Mouse (Mus musculus): ENCODE results near the gene Dtx4. TPM values are rescaled to one million over a fixed set of nuclear protein-coding genes. Genes with fewer than 3 reads are reported as not detected.

Gene Dtx4
- polyA plus RNA-seq, 1 experiment from 2014 or later: 71.8 TPM

GRCm38 (mm10) chr19:12466204-12466603, 35.0 kb downstream of the Dtx4 start:
- H3K27ac ChIP-seq (ENCODE audit: low read depth, low read length): no peak overlapping the region
- H3K9ac ChIP-seq (ENCODE audit: low read length): no peak overlapping the region
- ATAC-seq (ENCODE audit: insufficient read depth, low FRiP score, low TSS enrichment) (peak; percentile 32; the same call in 1 of the 2 replicates), DNase-seq (ENCODE audit: low spot score) (peak; percentile 63)
- H3K27me3 ChIP-seq (ENCODE audit: control insufficient read depth, insufficient read depth, low read length): no peaks in the 10 kb centered on the region
- H3K4me2 ChIP-seq (ENCODE audit: low read depth): no peak overlapping the region
- H3K36me3 ChIP-seq (ENCODE audit: control insufficient read depth, insufficient read depth, low read length): peaks cover 5% of the 10 kb centered on the region
- H3K4me3 ChIP-seq (ENCODE audit: low read depth, low read length): no peak overlapping the region
- no peaks in the 10 kb centered on the region for H3K4me1 ChIP-seq (ENCODE audit: control insufficient read depth, insufficient read depth, low read length)
- 34% methylated on average over 7 of the region's 7 CpGs for WGBS
- H3K9me3 ChIP-seq (ENCODE audit: control insufficient read depth, low read length): no peaks in the 10 kb centered on the region

- H3K9ac ChIP-seq (ENCODE audit: low read length): no peak overlapping the region
- H3K4me1 ChIP-seq (ENCODE audit: control insufficient read depth, insufficient read depth, low read length): no peaks in the 10 kb centered on the region
- peaks cover 5% of the 10 kb centered on the region for H3K36me3 ChIP-seq (ENCODE audit: control insufficient read depth, insufficient read depth, low read length)
- DNase-seq (ENCODE audit: low spot score) (no peak), ATAC-seq (ENCODE audit: insufficient read depth, low FRiP score, low TSS enrichment) (no peak)
- H3K4me2 ChIP-seq (ENCODE audit: low read depth): no peak overlapping the region
- no peaks in the 10 kb centered on the region for H3K9me3 ChIP-seq (ENCODE audit: control insufficient read depth, low read length)
- WGBS: 92% methylated on average over 10 of the region's 10 CpGs
- H3K27ac ChIP-seq (ENCODE audit: low read depth, low read length): no peak overlapping the region
- H3K4me3 ChIP-seq (ENCODE audit: low read depth, low read length): no peak overlapping the region
- no peaks in the 10 kb centered on the region for H3K27me3 ChIP-seq (ENCODE audit: control insufficient read depth, insufficient read depth, low read length)
Measured at GRCm38 (mm10) chr19:12465530-12466144, 35.6 kb downstream of the Dtx4 start.

GRCm38 (mm10) chr19:12464674-12465073, 36.6 kb downstream of the Dtx4 start:
- Histone ChIP-seq H3K4me3 (ENCODE audit: low read depth, low read length) (no peak overlapping the region), H3K9ac (ENCODE audit: low read length) (no peak overlapping the region), H3K4me2 (ENCODE audit: low read depth) (no peak overlapping the region), H3K36me3 (ENCODE audit: control insufficient read depth, insufficient read depth, low read length) (peaks cover 5% of the 10 kb centered on the region), H3K27ac (ENCODE audit: low read depth, low read length) (no peak overlapping the region), H3K9me3 (ENCODE audit: control insufficient read depth, low read length) (no peaks in the 10 kb centered on the region), H3K27me3 (ENCODE audit: control insufficient read depth, insufficient read depth, low read length) (no peaks in the 10 kb centered on the region), H3K4me1 (ENCODE audit: control insufficient read depth, insufficient read depth, low read length) (no peaks in the 10 kb centered on the region)
- WGBS: 84% methylated on average over 4 of the region's 4 CpGs
- DNase-seq (ENCODE audit: low spot score) (no peak), ATAC-seq (ENCODE audit: insufficient read depth, low FRiP score, low TSS enrichment) (no peak)

- Histone ChIP-seq H3K36me3 (ENCODE audit: control insufficient read depth, insufficient read depth, low read length) (peaks cover under 1% of the 10 kb centered on the region), H3K4me2 (ENCODE audit: low read depth) (no peak overlapping the region), H3K27me3 (ENCODE audit: control insufficient read depth, insufficient read depth, low read length) (no peaks in the 10 kb centered on the region), H3K27ac (ENCODE audit: low read depth, low read length) (no peak overlapping the region), H3K4me3 (ENCODE audit: low read depth, low read length) (no peak overlapping the region), H3K9me3 (ENCODE audit: control insufficient read depth, low read length) (no peaks in the 10 kb centered on the region), H3K9ac (ENCODE audit: low read length) (no peak overlapping the region), H3K4me1 (ENCODE audit: control insufficient read depth, insufficient read depth, low read length) (no peaks in the 10 kb centered on the region)
- WGBS: 86% methylated on average over 5 of the region's 5 CpGs
- ATAC-seq (ENCODE audit: insufficient read depth, low FRiP score, low TSS enrichment): no peak
- no peak for DNase-seq (ENCODE audit: low spot score)
Measured at GRCm38 (mm10) chr19:12464127-12464526, 37.1 kb downstream of the Dtx4 start.

- Histone ChIP-seq H3K9ac (ENCODE audit: low read length) (no peak overlapping the region), H3K36me3 (ENCODE audit: control insufficient read depth, insufficient read depth, low read length) (no peaks in the 10 kb centered on the region; the same call in 1 of the 2 replicates), H3K27me3 (ENCODE audit: control insufficient read depth, insufficient read depth, low read length) (no peaks in the 10 kb centered on the region), H3K4me3 (ENCODE audit: low read depth, low read length) (no peak overlapping the region), H3K27ac (ENCODE audit: low read depth, low read length) (no peak overlapping the region), H3K4me2 (ENCODE audit: low read depth) (no peak overlapping the region), H3K4me1 (ENCODE audit: control insufficient read depth, insufficient read depth, low read length) (no peaks in the 10 kb centered on the region), H3K9me3 (ENCODE audit: control insufficient read depth, low read length) (no peaks in the 10 kb centered on the region)
- DNase-seq (ENCODE audit: low spot score): no peak
- ATAC-seq (ENCODE audit: insufficient read depth, low FRiP score, low TSS enrichment): no peak
- 76% methylated on average over 1 of the region's 1 CpGs for WGBS
Measured at GRCm38 (mm10) chr19:12463722-12464035, 37.6 kb downstream of the Dtx4 start.

- 84% methylated on average over 7 of the region's 7 CpGs for WGBS
- no peaks in the 10 kb centered on the region for H3K36me3 ChIP-seq (ENCODE audit: control insufficient read depth, insufficient read depth, low read length)
Measured at GRCm38 (mm10) chr19:12462851-12463721, 38.2 kb downstream of the Dtx4 start.

GRCm38 (mm10) chr19:12460282-12461249, 40.7 kb downstream of the Dtx4 start, which contains the start of gene Mpeg1:
Gene Mpeg1 (plus strand): TSS chr19:12460779.
- Histone ChIP-seq H3K36me3 (ENCODE audit: control insufficient read depth, insufficient read depth, low read length) (no peaks in the 10 kb centered on the region), H3K4me2 (ENCODE audit: low read depth) (no peak within 1 kb of the TSS), H3K4me1 (ENCODE audit: control insufficient read depth, insufficient read depth, low read length) (no peaks in the 10 kb centered on the region), H3K9ac (ENCODE audit: low read length) (no peak within 1 kb of the TSS), H3K9me3 (ENCODE audit: control insufficient read depth, low read length) (no peaks in the 10 kb centered on the region), H3K27me3 (ENCODE audit: control insufficient read depth, insufficient read depth, low read length) (no peaks in the 10 kb centered on the region), H3K4me3 (ENCODE audit: low read depth, low read length) (no peak within 1 kb of the TSS), H3K27ac (ENCODE audit: low read depth, low read length) (no peak within 1 kb of the TSS)
- ATAC-seq (ENCODE audit: insufficient read depth, low FRiP score, low TSS enrichment): no peak
- 86% methylated on average over 11 of the region's 11 CpGs for WGBS
- DNase-seq (ENCODE audit: low spot score): no peak

More at GRCm38 (mm10) chr19:12462851-12463721, 38.2 kb downstream of the Dtx4 start:
- no peak overlapping the region for H3K4me2 ChIP-seq (ENCODE audit: low read depth)
- H3K4me3 ChIP-seq (ENCODE audit: low read depth, low read length): no peak overlapping the region
- no peak for DNase-seq (ENCODE audit: low spot score)
- H3K4me1 ChIP-seq (ENCODE audit: control insufficient read depth, insufficient read depth, low read length): no peaks in the 10 kb centered on the region
- ATAC-seq (ENCODE audit: insufficient read depth, low FRiP score, low TSS enrichment): no peak
- no peak overlapping the region for H3K9ac ChIP-seq (ENCODE audit: low read length)
- H3K9me3 ChIP-seq (ENCODE audit: control insufficient read depth, low read length): no peaks in the 10 kb centered on the region
- H3K27ac ChIP-seq (ENCODE audit: low read depth, low read length): no peak overlapping the region
- H3K27me3 ChIP-seq (ENCODE audit: control insufficient read depth, insufficient read depth, low read length): no peaks in the 10 kb centered on the region

- Histone ChIP-seq H3K4me2 (ENCODE audit: low read depth) (no peak overlapping the region), H3K9ac (ENCODE audit: low read length) (no peak overlapping the region), H3K9me3 (ENCODE audit: control insufficient read depth, low read length) (no peaks in the 10 kb centered on the region), H3K36me3 (ENCODE audit: control insufficient read depth, insufficient read depth, low read length) (no peaks in the 10 kb centered on the region), H3K4me1 (ENCODE audit: control insufficient read depth, insufficient read depth, low read length) (no peaks in the 10 kb centered on the region), H3K27me3 (ENCODE audit: control insufficient read depth, insufficient read depth, low read length) (no peaks in the 10 kb centered on the region), H3K27ac (ENCODE audit: low read depth, low read length) (no peak overlapping the region), H3K4me3 (ENCODE audit: low read depth, low read length) (no peak overlapping the region)
- WGBS: 85% methylated on average over 4 of the region's 4 CpGs
- DNase-seq (ENCODE audit: low spot score): no peak
- no peak for ATAC-seq (ENCODE audit: insufficient read depth, low FRiP score, low TSS enrichment)
Measured at GRCm38 (mm10) chr19:12459516-12459915, 41.7 kb downstream of the Dtx4 start.

All from neural tube, embryonic 11.5 days (tissue).